Mouse (Mus musculus) left cerebral cortex, postnatal 14 days (tissue): Measurements from ENCODE around the gene Fam69a. TPM values are rescaled to one million over a fixed set of nuclear protein-coding genes. Genes with fewer than 3 reads are reported as not detected.

Experiments
- DNase-seq, 2 experiments: peaks; one replicate each; pipeline ENCODE4 v3.0.0; 2021 to 2022; ENCODE audit warnings: low spot score in 2 of 2, mixed read lengths in 1 of 2
- intact Hi-C: fragments of 180-260 bp; cut with DNase I; formaldehyde crosslinking; loops from one replicate; pipeline ENCODE4 v1.15.1; 2025
- total RNA-seq, 2 experiments: library from RNA; stranded (reverse); gene quantifications; 2 replicates each; pipeline ENCODE4 v1.2.3; 2021

Gene Fam69a
- total RNA-seq, 2 experiments from 2014 or later = 42.3 to 47.3 TPM

GRCm38 (mm10) chr5:107874561-107875260, 112.2 kb downstream of the Fam69a start, which contains the start of gene Evi5:
TSS of gene Evi5 (minus strand) at chr5:107875107.
- intact Hi-C loops = no loop called here
- peak in 1 of 2 experiments; percentile 32 for DNase-seq

DNA sequence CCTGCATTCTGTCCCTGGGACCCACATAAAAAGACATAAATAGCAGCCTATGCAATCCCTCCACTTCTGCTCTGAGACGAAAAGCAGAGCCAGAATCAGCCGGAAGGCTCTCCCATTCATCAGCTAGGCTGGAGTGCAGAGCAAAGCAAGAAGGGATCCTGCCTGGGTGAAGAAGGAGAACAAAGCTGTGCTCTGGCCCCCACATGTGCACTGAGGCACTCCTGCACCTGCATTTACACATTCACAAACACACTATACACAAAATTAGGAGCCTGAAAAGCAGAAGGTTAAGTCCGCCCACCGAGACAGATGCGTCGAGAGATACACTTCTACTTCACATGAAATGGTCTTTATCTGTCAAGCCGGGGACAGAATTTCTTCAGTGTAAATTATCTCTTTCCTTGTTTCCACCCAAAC, 113.0 kb downstream of the Fam69a start:
- DNase-seq = peak in 1 of 2 experiments; percentile 31
- intact Hi-C loops = no loop called here

GRCm38 (mm10) chr5:107873330-107873729, 113.6 kb downstream of the Fam69a start:
- DNase-seq = no peak
- intact Hi-C loops = no loop called here

DNA sequence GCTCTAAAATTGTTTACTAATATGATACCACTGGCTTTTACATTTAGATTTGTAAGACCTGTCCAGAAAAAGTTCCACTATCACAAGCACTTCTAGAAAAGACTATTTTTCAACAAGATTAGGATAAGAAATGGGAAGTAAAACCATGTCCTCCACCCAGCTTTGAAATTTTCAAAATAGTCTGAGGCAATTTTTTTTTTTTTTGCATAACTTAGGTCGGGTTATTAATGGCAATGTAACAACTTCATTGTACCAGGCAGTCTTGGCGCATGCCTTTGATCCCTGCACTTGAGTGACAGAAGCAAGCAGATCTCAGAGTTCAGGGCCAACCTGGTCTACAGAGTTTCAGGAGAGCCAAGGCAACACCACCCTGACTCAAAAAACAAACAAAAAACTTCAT, 117.2 kb downstream of the Fam69a start:
- DNase-seq = no peak
- intact Hi-C loops = loop anchor here (5.0 kb wide), 1 partner anchor 33 kb away; the partner anchor contains the start of gene Rpl5

DNA sequence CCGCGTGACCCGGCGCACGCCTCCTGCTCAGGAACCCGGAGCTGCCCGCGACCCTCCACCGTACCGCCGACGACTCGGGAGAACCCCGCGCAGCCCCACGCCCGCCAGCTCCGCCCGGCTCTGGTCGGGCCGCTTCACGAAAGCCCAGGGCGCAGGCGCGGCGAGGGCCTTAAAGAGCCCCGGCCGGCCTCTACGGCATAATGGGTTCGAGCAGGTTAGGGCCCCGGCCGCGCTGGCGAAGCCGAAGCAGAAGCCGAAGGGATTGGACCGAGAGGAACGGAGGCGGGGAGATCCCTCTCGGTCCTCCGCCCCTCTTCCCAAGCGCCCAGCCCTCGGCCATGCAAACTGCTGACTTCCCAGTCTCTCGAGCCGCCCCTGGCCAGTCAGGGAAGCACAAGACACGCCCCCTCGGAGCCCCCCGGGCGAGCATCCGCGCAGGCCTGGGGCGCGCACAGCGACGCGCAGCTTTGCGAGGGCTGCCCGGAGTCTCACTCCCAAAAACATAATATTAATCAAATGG, 117.9 kb downstream of the Fam69a start:
- intact Hi-C loops = loop anchor here (5.0 kb wide), 1 partner anchor 33 kb away; the partner anchor contains the start of gene Rpl5
- peak; percentile 80 to 86 for DNase-seq

- intact Hi-C loops = loop anchor here (5.0 kb wide), 1 partner anchor 34 kb away; the partner anchor contains the start of gene Rpl5
- peak in 1 of 2 experiments; percentile 40 for DNase-seq
Measured at GRCm38 (mm10) chr5:107867970-107868904, 118.6 kb downstream of the Fam69a start.

DNA sequence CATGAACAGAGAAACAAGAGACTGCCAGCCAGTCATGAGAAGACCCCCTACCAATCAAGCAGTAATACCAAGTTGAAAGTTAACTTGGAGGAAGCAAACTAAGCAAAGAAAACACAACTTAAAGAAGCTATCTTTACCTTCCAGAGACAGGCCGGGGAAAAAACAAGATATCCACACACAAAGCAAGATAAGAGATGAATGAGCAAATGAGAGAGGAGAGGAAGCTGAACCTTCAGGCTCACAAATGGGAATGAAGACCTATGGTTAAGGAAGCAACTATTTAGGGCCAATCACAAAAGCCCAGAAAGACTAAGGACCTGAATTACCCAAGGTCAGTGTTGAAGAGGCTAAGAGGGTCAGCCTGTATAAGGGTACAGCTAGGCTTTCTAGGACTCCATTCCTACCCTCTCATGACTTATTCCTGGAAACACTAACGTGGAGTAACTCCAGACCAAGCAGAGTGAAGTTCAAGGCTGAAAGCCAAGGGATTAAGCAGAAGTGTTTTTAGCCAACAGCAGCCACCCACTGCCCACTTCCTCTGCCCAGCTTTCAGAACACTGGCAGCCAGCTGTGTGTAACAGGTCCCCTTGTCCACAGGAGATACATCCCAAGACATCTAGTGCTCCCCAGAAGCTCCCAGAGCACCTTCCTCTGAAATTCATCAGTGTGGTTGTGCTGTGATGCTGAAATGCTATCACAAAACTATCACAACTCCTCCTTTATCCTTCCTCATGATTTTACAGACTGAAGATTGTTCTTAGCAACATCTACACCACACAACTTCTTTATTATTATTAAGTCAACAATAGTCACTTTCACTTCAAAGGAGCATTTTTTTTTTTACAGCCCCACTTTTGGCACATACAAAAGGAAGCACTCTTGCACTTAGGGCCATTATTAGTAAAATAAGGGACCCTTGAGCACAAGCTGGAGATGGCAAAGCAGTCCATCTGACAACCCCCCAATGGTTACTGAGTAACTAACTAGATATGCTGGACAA, 120.5 kb downstream of the Fam69a start:
- intact Hi-C loops = loop anchor here (5.0 kb wide), 1 partner anchor 36 kb away; the partner anchor contains the start of gene Rpl5
- no peak for DNase-seq

- intact Hi-C loops = no loop called here
Measured at GRCm38 (mm10) chr5:107863971-107864370, 122.9 kb downstream of the Fam69a start.

GRCm38 (mm10) chr5:107858963-107859362, 127.9 kb downstream of the Fam69a start:
- intact Hi-C loops = no loop called here
- no peak for DNase-seq

More at GRCm38 (mm10) chr5:107863971-107864370, 122.9 kb downstream of the Fam69a start:
- no peak for DNase-seq

Other genes with a start within 250 kb of the Fam69a start
- gene Ube2d2b, start 157.0 kb downstream of the Fam69a start, total RNA-seq = not detected
- 10 to 100 TPM; 65.6 to 73.0 TPM for gene Evi5, start 112.0 kb downstream of the Fam69a start, total RNA-seq
- gene Rpl5, start 86.6 kb downstream of the Fam69a start, total RNA-seq = 10 to 100 TPM; 82.2 to 89.6 TPM
- gene Mtf2, start 78.6 kb upstream of the Fam69a start, total RNA-seq = 10 to 100 TPM; 45.9 to 50.6 TPM
- gene Tmed5, start 145.5 kb upstream of the Fam69a start, total RNA-seq = 10 to 100 TPM; 20.2 to 22.1 TPM
- gene Ccdc18, start 145.8 kb upstream of the Fam69a start, total RNA-seq = under 1 TPM; 0.61 to 0.90 TPM